10 mouse cellular contexts compared by ENCODE assay signal in genomic region chr7:121936861-121937630, GRCm38 (mm10). TPM values are rescaled to one million over a fixed set of nuclear protein-coding genes. Genes with fewer than 3 reads are reported as not detected.
DNase-seq lines count a peak whose midpoint lies in the region; ATAC-seq and TF ChIP-seq lines count a peak whose summit lies in the region.
"Had no signal": no experiment of that assay in that cellular context is flagged by ENCODE, and none has a peak within 500 bp of the region (broad histone marks: within the 10 kb centered on the region; RNA-seq: fewer than 3 reads in every experiment).

No protein-coding gene starts in this region.

- CTCF ChIA-PET in Patski (lab: Charles Lee): interaction anchor here (1.0 to 5.2 kb wide), 4 partner anchors 11 to 202 kb away, joined by 3 to 26 read pairs (median 4); partner anchors contain the start of gene Scnn1g

- POLR2A ChIA-PET in Patski (lab: Charles Lee): interaction anchor here (0.6 kb wide), 1 partner anchor 37 kb away, joined by 3 read pairs; no protein-coding TSS in a partner anchor

- H3K4me3 ChIP-seq in gastrocnemius, adult 2 months: no peak overlapping the region
- no peak overlapping the region for H3K4me3 ChIP-seq in layer of hippocampus, adult 2 months

- no peak for TF ChIP-seq CTCF in gastrocnemius, adult 2 months (IDR thresholded peaks at IDR 0.05)
- TF ChIP-seq CTCF in layer of hippocampus, adult 2 months (conservative IDR thresholded peaks at IDR 0.05): no peak
- TF ChIP-seq CTCF in Patski (IDR thresholded peaks at IDR 0.05): no peak

- intact Hi-C loops in gastrocnemius, adult 2 months (cut with DNase I): no loop called here

- peak; percentile 1 for ATAC-seq in Patski

- DNase-seq in gastrocnemius, adult 2 months: no peak
- DNase-seq in gastrocnemius, adult 8-10 months (ENCODE audit: low spot score in 2 of 2): no peak
- DNase-seq in layer of hippocampus, adult 2 months (ENCODE audit: low spot score in 2 of 2): no peak
- DNase-seq in layer of hippocampus, adult 8-10 months (ENCODE audit: low spot score in 2 of 2): no peak
- no peak for DNase-seq in Patski (ENCODE audit: low read depth, low spot score)
- DNase-seq in cerebellum, postnatal 25 days: peak; percentile 88 to 93
- DNase-seq in ovary, postnatal 10 days (ENCODE audit: low spot score): no peak
- DNase-seq in spleen, adult 18-20 months: no peak
- DNase-seq: B cell, adult 2 months had no signal

- H3K27ac ChIP-seq in gastrocnemius, adult 2 months: peak overlapping the region; percentile 44
- peak overlapping the region; percentile 32; the same call in 1 of the 2 replicates for H3K27ac ChIP-seq in layer of hippocampus, adult 2 months
- H3K27ac ChIP-seq: liver, embryonic 14.5 days had no signal

- H3K27me3 ChIP-seq in Patski: no peaks in the 10 kb centered on the region

- in situ Hi-C loops in Patski (cut with MboI; ENCODE audit: low pct_unique_long_range_greater_than_20kb): loop anchor here (25.0 kb wide), 1 partner anchor 900 kb away; the partner anchor contains the start of gene Mettl9

RNA-seq across cellular contexts. Expression of gene Cog7, which starts 44.5 kb away (rescaled TPM):
- total RNA-seq in gastrocnemius, adult 2 months (2021): 10 to 100 TPM; 10.5 to 13.9 TPM
- total RNA-seq in gastrocnemius, adult 8-10 months (2022): 10 to 100 TPM; 11.1 to 11.9 (median 11.6) TPM
- 10 to 100 TPM; 41.6 to 44.3 TPM for total RNA-seq in layer of hippocampus, adult 2 months (2021)
- 10 to 100 TPM; 41.5 to 47.1 (median 43.7) TPM for total RNA-seq in layer of hippocampus, adult 8-10 months (2022)
- 48.9 TPM for polyA plus RNA-seq in Patski (2021)

Comparison
In these comparisons a context has a peak if more than half of its experiments do, and no peak if none do; other contexts are left out.
1. DNase-seq: peak in cerebellum, postnatal 25 days (2 of 2); none in gastrocnemius, adult 2 months (single experiment), gastrocnemius, adult 8-10 months (0 of 2), layer of hippocampus, adult 2 months (0 of 2), layer of hippocampus, adult 8-10 months (0 of 2), Patski (single experiment), ovary, postnatal 10 days (single experiment) and spleen, adult 18-20 months (0 of 2).